Mouse (Mus musculus) brain, adult 10 weeks (tissue): ENCODE data around the gene Cyp2c39. TPM values are rescaled to one million over a fixed set of nuclear protein-coding genes. Genes with fewer than 3 reads are reported as not detected.

Experiments
- polyA plus RNA-seq: library from polyadenylated mRNA; stranded (reverse); fragments of 350-450 nt; fragmentation: Illumina TruSeq; extraction: RNeasy Lipid Tissue Mini Kit (QIAGEN cat#74804); gene quantifications from one replicate; pipeline ENCODE4 v1.2.3, GENCODE M21; 2015; ENCODE audit warnings: low read depth, low replicate concordance

Cyp2c39 gene
- polyA plus RNA-seq = not detected

GRCm38 (mm10) chr19:39510534-39510933 is at the start of gene Cyp2c39:
Gene Cyp2c39, plus strand, starts transcription at chr19:39510862.

GRCm38 (mm10) chr19:39462941-39463340 is 47.7 kb upstream of the Cyp2c39 start, which contains the start of gene Cyp2c38:
Gene Cyp2c38, minus strand, starts transcription at chr19:39463075.

Other genes starting within 250 kb of the Cyp2c39 start
- gene Cyp2c29, start 241.5 kb upstream of the Cyp2c39 start, polyA plus RNA-seq = 0.51 TPM
- gene Cyp2c38, start 47.8 kb upstream of the Cyp2c39 start, polyA plus RNA-seq = not detected
- not detected for gene Cyp2c67, start 138.2 kb downstream of the Cyp2c39 start, polyA plus RNA-seq
- not detected for gene Cyp2c68, start 230.2 kb downstream of the Cyp2c39 start, polyA plus RNA-seq